Mouse (Mus musculus) thymus, adult 2 months (tissue): ENCODE results near the gene Olfr1391. TPM values are rescaled to one million over a fixed set of nuclear protein-coding genes. Genes with fewer than 3 reads are reported as not detected.
"Not testable (repeated sequence)": the region's sequence is repeated elsewhere in the genome, so short reads cannot be mapped to it uniquely, and the experiment has no call there.

ENCODE experiments used
- DNase-seq: peaks from one replicate; pipeline ENCODE4 v3.0.0; 2021
- H3K27ac ChIP-seq: fragments of 200-500 bp; 2 replicates; pipeline ENCODE4 v1.5.1; 2012; ENCODE audit warnings: low read length, control low read depth; ENCODE audit not compliant: control insufficient read depth, insufficient read depth
- H3K27me3 ChIP-seq: fragments of 200-500 bp; 2 replicates; pipeline ENCODE4 v1.6.1; 2012; ENCODE audit warnings: mild to moderate bottlenecking, low read length, moderate library complexity, mixed read lengths; ENCODE audit not compliant: control insufficient read depth, insufficient read depth
- H3K36me3 ChIP-seq: fragments of 200-500 bp; 2 replicates; pipeline ENCODE4 v1.6.1; 2012; ENCODE audit warnings: mild to moderate bottlenecking, low read length, moderate library complexity; ENCODE audit not compliant: control insufficient read depth, insufficient read depth
- H3K4me1 ChIP-seq: fragments of 200-500 bp; replicated peaks from 2 replicates; pipeline ENCODE4 v1.6.1; 2012; ENCODE audit warnings: low read length; ENCODE audit not compliant: control insufficient read depth, insufficient read depth
- H3K4me3 ChIP-seq: fragments of 200-500 bp; 2 replicates; pipeline ENCODE4 v1.5.1; 2012; ENCODE audit warnings: mild to moderate bottlenecking, low read length, control low read depth, moderate library complexity; ENCODE audit not compliant: control insufficient read depth, insufficient read depth
- CTCF ChIP-seq: fragments of 200-500 bp; IDR thresholded peaks from 2 replicates; pipeline ENCODE4 v1.5.1; 2012; ENCODE audit warnings: mild to moderate bottlenecking, control low read depth, low read length, moderate library complexity, borderline replicate concordance; ENCODE audit not compliant: control insufficient read depth, poor library complexity, insufficient read depth; ENCODE audit errors: extremely low read depth
- POLR2A ChIP-seq: fragments of 200-500 bp; IDR thresholded peaks from 2 replicates; pipeline ENCODE4 v1.6.1; 2012; ENCODE audit warnings: mild to moderate bottlenecking, low read length, control low read depth, moderate library complexity; ENCODE audit not compliant: control insufficient read depth, poor library complexity, insufficient read depth; ENCODE audit errors: extremely low read depth
- WGBS: fragments of 180-500 bp; shearing (Covaris S2); methylation state at CpG from one replicate; pipeline ENCODE4 v1.1.7; 2018; 5-methylcytosine and 5-hydroxymethylcytosine counted together
- polyA plus RNA-seq: library from polyadenylated mRNA; depleted of rRNA; stranded (reverse); fragments of >200 nt; gene quantifications from 2 replicates; pipeline ENCODE4 v1.2.3, GENCODE M21; 2012; rRNA removed

Olfr1391 gene
- polyA plus RNA-seq: not detected in 2 replicates

DNA sequence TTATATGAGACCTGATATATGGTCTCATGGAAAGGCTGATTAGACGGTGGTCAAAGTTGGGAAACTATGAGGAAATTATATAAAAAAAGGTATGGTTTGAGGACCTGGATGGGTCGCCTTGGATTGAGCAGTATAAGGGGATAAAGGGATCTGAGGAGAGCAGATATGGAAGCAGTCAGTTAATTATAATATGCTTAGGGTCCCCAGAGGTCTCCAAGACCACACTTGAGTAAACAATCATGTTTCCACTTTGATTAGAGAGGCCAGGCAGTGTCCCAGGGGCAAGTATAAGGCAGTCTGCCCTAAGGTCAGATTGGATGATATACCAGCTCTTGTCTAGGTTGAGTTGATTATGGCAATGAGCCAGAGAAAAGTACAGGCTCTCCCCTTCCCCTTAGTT is at the start of gene Olfr1391:
Gene Olfr1391, plus strand, starts transcription at position 301 of the 400 bp plus-strand sequence.
- H3K27me3 ChIP-seq: no peaks in the 10 kb centered on the region
- DNase-seq: no peak
- TF ChIP-seq CTCF (no peak), POLR2A (no peak)
- 84% methylated on average over 2 of the region's 2 CpGs for WGBS
- no peak within 1 kb of the TSS for H3K4me3 ChIP-seq
- no peaks in the 10 kb centered on the region for H3K36me3 ChIP-seq
- H3K4me1 ChIP-seq: no peaks in the 10 kb centered on the region
- no peak within 1 kb of the TSS for H3K27ac ChIP-seq

DNA sequence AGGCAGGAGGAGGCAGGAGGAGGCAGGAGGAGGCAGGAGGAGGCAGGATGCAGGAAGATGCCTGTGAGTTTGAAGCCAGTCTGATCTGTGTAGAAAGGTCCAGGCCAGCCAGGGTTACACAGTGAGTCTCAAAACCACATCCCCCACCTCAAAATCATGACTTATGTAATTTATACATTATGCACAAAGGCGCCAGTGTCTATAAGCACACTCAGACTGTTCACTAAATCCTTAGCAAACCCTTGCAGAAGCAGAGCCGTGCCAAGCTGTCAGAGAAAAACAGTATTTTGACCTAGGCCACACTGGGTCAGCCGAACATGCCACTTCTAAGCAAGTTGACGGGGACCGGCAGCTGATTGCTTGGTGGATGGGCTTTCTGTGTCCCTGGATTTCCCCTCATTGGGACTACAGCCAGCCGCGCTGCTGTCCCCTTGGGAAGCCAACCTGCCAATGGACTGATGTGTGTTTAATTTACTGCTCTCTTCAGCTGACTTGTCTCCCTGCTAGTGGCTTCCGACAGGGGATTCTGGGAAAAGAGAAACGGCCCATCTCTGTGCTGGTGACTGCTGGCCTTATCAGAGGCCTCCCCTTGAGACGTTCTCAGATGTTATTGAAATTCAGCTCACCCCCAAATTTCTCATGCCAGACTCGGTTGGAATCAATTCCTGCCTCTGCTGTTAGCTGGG is 48.6 kb upstream of the Olfr1391 start:
- DNase-seq: no peak
- WGBS: 95% methylated on average over 11 of the region's 11 CpGs
- Histone ChIP-seq H3K4me3 (no peak overlapping the region), H3K27me3 (no peaks in the 10 kb centered on the region), H3K4me1 (no peaks in the 10 kb centered on the region), H3K36me3 (no peaks in the 10 kb centered on the region), H3K27ac (no peak overlapping the region)
- TF ChIP-seq POLR2A: no peak
- TF ChIP-seq CTCF: no peak

DNA sequence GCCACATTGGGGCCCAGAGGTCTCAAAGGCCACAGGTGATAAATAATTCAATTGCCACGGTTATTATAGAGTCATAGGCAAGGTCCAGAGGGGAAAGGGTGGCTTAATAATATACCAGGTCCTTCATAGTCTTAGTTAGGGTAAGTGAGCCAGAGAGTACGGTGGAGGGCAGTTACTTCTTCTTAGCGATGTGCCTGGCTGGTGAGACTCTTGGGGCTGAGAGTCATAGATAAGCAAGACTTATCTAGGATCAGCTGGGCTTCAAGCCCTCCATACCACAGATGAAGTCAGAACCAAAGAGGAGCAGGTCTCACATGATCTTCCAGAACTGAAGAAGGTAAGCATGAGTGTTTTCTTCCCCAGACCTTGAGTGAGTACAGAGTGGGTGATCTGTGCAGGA is 44.3 kb upstream of the Olfr1391 start, which contains the start of gene Olfr1393:
Gene Olfr1393, plus strand, starts transcription at position 83 of the 400 bp plus-strand sequence.
- H3K27me3 ChIP-seq: no peaks in the 10 kb centered on the region
- H3K4me3 ChIP-seq: no peak within 1 kb of the TSS
- H3K36me3 ChIP-seq: no peaks in the 10 kb centered on the region
- TF ChIP-seq CTCF (no peak), POLR2A (no peak)
- no peak within 1 kb of the TSS for H3K27ac ChIP-seq
- DNase-seq: no peak
- H3K4me1 ChIP-seq: no peaks in the 10 kb centered on the region
- WGBS: 93% methylated on average over 3 of the region's 3 CpGs

DNA sequence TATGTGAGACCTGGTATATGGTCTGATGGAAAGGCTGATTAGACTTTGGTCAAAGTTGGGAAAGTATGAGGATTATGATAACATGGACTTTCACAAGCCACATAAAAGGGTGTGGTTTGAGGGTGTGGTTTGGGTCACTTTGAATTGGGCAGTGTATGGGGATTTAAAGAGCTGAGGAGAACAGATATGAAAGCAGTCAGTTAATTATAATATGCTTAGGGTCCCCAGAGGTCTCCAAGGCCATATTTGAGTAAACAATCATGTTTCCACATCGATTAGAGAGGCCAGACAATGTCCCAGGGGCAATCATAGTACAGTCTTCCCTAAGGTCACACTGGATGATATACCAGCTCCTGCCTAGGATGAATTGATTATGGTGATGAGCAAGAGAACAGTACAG is 37.6 kb upstream of the Olfr1391 start, which contains the start of gene Olfr1392:
Gene Olfr1392, plus strand, starts transcription at position 301 of the 400 bp plus-strand sequence.
- not testable (repeated sequence) for H3K36me3 ChIP-seq, H3K4me1 ChIP-seq, H3K4me3 ChIP-seq, H3K27me3 ChIP-seq, H3K27ac ChIP-seq, DNase-seq
- 18% methylated on average over 1 of the region's 1 CpGs for WGBS

DNA sequence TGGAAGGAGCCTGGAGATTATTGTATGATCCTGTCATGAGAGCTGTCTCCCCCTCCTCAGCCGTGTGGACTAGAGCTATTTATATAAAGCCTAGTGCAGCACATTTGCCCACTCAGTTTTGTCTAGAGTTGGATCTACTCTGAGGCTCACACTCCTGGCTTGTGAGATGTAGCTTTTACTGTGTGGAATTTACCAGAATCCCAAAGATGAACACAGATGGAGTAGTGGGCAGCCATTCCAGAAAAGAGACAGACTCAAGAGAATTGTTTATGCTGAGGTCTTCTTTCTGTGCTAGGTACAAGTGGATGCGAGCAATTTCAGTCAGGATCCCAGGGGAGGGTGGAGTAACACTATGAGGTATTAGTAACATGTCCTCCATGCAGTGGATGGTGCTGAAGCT is 35.3 kb upstream of the Olfr1391 start:
- Histone ChIP-seq H3K4me3 (no peak overlapping the region), H3K27ac (no peak overlapping the region), H3K27me3 (no peaks in the 10 kb centered on the region), H3K4me1 (no peaks in the 10 kb centered on the region), H3K36me3 (no peaks in the 10 kb centered on the region)
- WGBS: 89% methylated on average over 2 of the region's 2 CpGs
- TF ChIP-seq CTCF: no peak
- no peak for TF ChIP-seq POLR2A
- no peak for DNase-seq

DNA sequence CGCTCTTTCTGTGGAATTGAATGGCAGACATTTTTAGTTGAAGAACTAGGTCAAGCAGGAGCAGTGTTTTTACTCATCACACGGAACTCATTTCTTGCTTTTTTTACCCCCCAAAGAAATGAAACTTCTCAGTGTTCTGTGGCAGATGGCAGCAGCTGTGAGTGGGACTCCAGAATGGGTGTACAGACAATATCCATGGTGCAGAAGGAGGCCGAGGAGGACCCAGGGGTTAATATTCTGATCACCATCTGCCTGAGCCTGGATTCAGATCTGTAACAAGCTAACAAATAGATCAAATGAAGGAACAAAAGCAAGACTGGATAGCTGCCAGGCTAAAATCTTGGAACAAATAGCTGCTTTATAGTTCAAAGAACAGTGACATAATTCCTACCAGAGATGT is 29.8 kb upstream of the Olfr1391 start:
- 92% methylated on average over 3 of the region's 3 CpGs for WGBS
- no peaks in the 10 kb centered on the region for H3K36me3 ChIP-seq
- no peaks in the 10 kb centered on the region for H3K4me1 ChIP-seq
- DNase-seq: no peak
- H3K4me3 ChIP-seq: no peak overlapping the region
- no peak overlapping the region for H3K27ac ChIP-seq
- TF ChIP-seq CTCF (no peak), POLR2A (no peak)
- no peaks in the 10 kb centered on the region for H3K27me3 ChIP-seq

DNA sequence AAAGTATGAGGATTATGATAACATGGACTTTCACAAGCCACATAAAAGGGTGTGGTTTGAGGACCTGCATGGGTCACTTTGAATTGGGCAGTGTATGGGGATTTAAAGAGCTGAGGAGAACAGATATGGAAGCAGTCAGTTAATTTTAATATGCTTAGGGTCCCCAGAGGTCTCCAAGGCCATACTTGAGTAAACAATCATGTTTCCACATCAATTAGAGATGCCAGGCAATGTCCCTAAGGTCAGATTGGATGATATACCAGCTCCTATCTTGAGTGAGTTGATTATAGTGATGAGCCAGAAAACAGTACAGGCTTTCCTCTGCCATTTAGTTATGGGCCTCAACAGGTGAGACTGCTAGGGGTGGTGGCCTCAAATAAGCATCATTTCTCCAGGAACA is 18.1 kb upstream of the Olfr1391 start, which contains the start of gene Olfr10:
Gene Olfr10, plus strand, starts transcription at position 301 of the 400 bp plus-strand sequence.
- Histone ChIP-seq H3K27ac (no peak within 1 kb of the TSS), H3K4me3 (no peak within 1 kb of the TSS), H3K4me1 (no peaks in the 10 kb centered on the region), H3K36me3 (no peaks in the 10 kb centered on the region), H3K27me3 (no peaks in the 10 kb centered on the region)
- TF ChIP-seq POLR2A (no peak), CTCF (no peak)
- no peak for DNase-seq

DNA sequence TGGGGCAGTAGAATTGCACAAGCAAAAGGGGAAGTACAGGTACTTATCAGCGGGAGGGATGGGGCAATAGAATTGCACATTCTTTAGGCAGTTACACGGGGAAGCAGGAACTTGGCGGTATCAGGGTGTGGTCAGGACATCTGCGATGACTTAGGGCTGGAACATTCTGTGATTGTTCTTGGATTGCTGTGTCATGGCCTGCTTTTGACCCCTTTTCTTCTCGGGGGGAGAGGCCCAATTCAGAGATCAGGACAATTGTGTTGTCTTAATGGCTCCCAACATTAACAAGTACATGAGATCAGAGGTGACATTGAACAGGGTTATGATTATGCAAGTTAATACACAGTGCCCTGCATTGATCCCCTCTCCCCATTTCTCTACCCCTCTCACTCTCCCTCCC is 14.0 kb upstream of the Olfr1391 start:
- H3K27ac ChIP-seq, H3K4me1 ChIP-seq, DNase-seq, H3K27me3 ChIP-seq, H3K36me3 ChIP-seq, H3K4me3 ChIP-seq: not testable (repeated sequence)
- WGBS: 72% methylated on average over 5 of the region's 5 CpGs
